Mouse (Mus musculus) 3134 (cell line): Measurements from ENCODE around the gene Fam117a.
A peak's percentile ranks its signal among the peaks of the same experiment; 100 is the strongest.
"Not testable (repeated sequence)": the region's sequence is repeated elsewhere in the genome, so short reads cannot be mapped to it uniquely, and the experiment has no call there.

Source experiments
- DNase-seq: peaks from one replicate; pipeline ENCODE4 v3.0.0-alpha.2; 2011; ENCODE audit warnings: low spot score; ENCODE audit not compliant: insufficient read length; ENCODE audit errors: extremely low read depth

Fam117a gene

GRCm38 (mm10) chr11:95391201-95391600 is 54.4 kb downstream of the Fam117a start:
- DNase-seq = no peak

- no peak for DNase-seq
Measured at GRCm38 (mm10) chr11:95391743-95392142, 54.9 kb downstream of the Fam117a start.

GRCm38 (mm10) chr11:95392223-95392667 is 55.4 kb downstream of the Fam117a start:
- no peak for DNase-seq

- no peak for DNase-seq
Measured at GRCm38 (mm10) chr11:95392708-95393499, 56.1 kb downstream of the Fam117a start.

GRCm38 (mm10) chr11:95393500-95393816 is 56.6 kb downstream of the Fam117a start:
- DNase-seq = no peak

GRCm38 (mm10) chr11:95394112-95394511 is 57.3 kb downstream of the Fam117a start:
- no peak for DNase-seq

- DNase-seq = no peak
Measured at GRCm38 (mm10) chr11:95396548-95396947, 59.7 kb downstream of the Fam117a start.

GRCm38 (mm10) chr11:95397843-95398835 is 61.3 kb downstream of the Fam117a start:
- DNase-seq = no peak

- no peak for DNase-seq
Measured at GRCm38 (mm10) chr11:95399520-95400020, 62.8 kb downstream of the Fam117a start.

- DNase-seq = no peak
Measured at GRCm38 (mm10) chr11:95401568-95401967, 64.8 kb downstream of the Fam117a start.

GRCm38 (mm10) chr11:95402196-95402595 is 65.4 kb downstream of the Fam117a start:
- no peak for DNase-seq

GRCm38 (mm10) chr11:95402658-95403101 is 65.9 kb downstream of the Fam117a start:
- DNase-seq = peak; percentile 51

- DNase-seq = peak; percentile 70
Measured at GRCm38 (mm10) chr11:95403382-95404340, 66.8 kb downstream of the Fam117a start.

- DNase-seq = no peak
Measured at GRCm38 (mm10) chr11:95405771-95406170, 69.0 kb downstream of the Fam117a start.

GRCm38 (mm10) chr11:95406398-95406797 is 69.6 kb downstream of the Fam117a start:
- not testable (repeated sequence) for DNase-seq

GRCm38 (mm10) chr11:95409450-95410112 is 72.8 kb downstream of the Fam117a start:
- DNase-seq = no peak

GRCm38 (mm10) chr11:95411453-95412013 is 74.7 kb downstream of the Fam117a start:
- no peak for DNase-seq

- DNase-seq = no peak
Measured at GRCm38 (mm10) chr11:95412615-95413014, 75.8 kb downstream of the Fam117a start.
